Mouse (Mus musculus): ENCODE data around the gene Pagr1b. TPM values are rescaled to one million over a fixed set of nuclear protein-coding genes. Genes with fewer than 3 reads are reported as not detected.

Pagr1b gene
- total RNA-seq (2017): not detected in 2 replicates

- ATAC-seq (replicated peaks; ENCODE audit: low read depth, poor library complexity, severe bottlenecking): no peak
Observed at GRCm38 (mm10) chr7:127016481-127016485, at the start of gene Pagr1b. Gene Pagr1b, minus strand, starts transcription at chr7:127016484.

- ATAC-seq (replicated peaks; ENCODE audit: low read depth, poor library complexity, severe bottlenecking): no peak
Observed at GRCm38 (mm10) chr7:127065538-127065937, 49.3 kb upstream of the Pagr1b start.

- ATAC-seq (replicated peaks; ENCODE audit: low read depth, poor library complexity, severe bottlenecking): no peak
Observed at GRCm38 (mm10) chr7:127055026-127055585, 38.8 kb upstream of the Pagr1b start.

GRCm38 (mm10) chr7:127041851-127042672 lies 25.8 kb upstream of the Pagr1b start, which contains the start of gene Kif22:
Gene Kif22, minus strand, starts transcription at chr7:127042471.
- ATAC-seq (replicated peaks; ENCODE audit: low read depth, poor library complexity, severe bottlenecking): peak; percentile 98

GRCm38 (mm10) chr7:127031244-127031643 lies 15.0 kb upstream of the Pagr1b start:
- no peak for ATAC-seq (replicated peaks; ENCODE audit: low read depth, poor library complexity, severe bottlenecking)

- ATAC-seq (replicated peaks; ENCODE audit: low read depth, poor library complexity, severe bottlenecking): no peak
Observed at GRCm38 (mm10) chr7:127030172-127030571, 13.9 kb upstream of the Pagr1b start.

GRCm38 (mm10) chr7:127027885-127028284 lies 11.6 kb upstream of the Pagr1b start:
- no peak for ATAC-seq (replicated peaks; ENCODE audit: low read depth, poor library complexity, severe bottlenecking)

GRCm38 (mm10) chr7:127026984-127027726 lies 10.9 kb upstream of the Pagr1b start, which contains the start of gene Maz:
Gene Maz, minus strand, starts transcription at chr7:127027037.
- ATAC-seq (replicated peaks; ENCODE audit: low read depth, poor library complexity, severe bottlenecking): peak; percentile 77

GRCm38 (mm10) chr7:127026616-127026983 lies 10.3 kb upstream of the Pagr1b start:
- ATAC-seq (replicated peaks; ENCODE audit: low read depth, poor library complexity, severe bottlenecking): no peak

GRCm38 (mm10) chr7:127026161-127026600 lies 9.9 kb upstream of the Pagr1b start:
- ATAC-seq (replicated peaks; ENCODE audit: low read depth, poor library complexity, severe bottlenecking): no peak; the same call in 1 of the 2 replicates

- no peak for ATAC-seq (replicated peaks; ENCODE audit: low read depth, poor library complexity, severe bottlenecking)
Observed at GRCm38 (mm10) chr7:127025556-127026160, 9.4 kb upstream of the Pagr1b start.

GRCm38 (mm10) chr7:127024755-127025555 lies 8.7 kb upstream of the Pagr1b start:
- ATAC-seq (replicated peaks; ENCODE audit: low read depth, poor library complexity, severe bottlenecking): peak; percentile 26

GRCm38 (mm10) chr7:127023896-127024690 lies 7.8 kb upstream of the Pagr1b start:
- no peak for ATAC-seq (replicated peaks; ENCODE audit: low read depth, poor library complexity, severe bottlenecking)

- ATAC-seq (replicated peaks; ENCODE audit: low read depth, poor library complexity, severe bottlenecking): no peak
Observed at GRCm38 (mm10) chr7:127023272-127023691, 7.0 kb upstream of the Pagr1b start.

- ATAC-seq (replicated peaks; ENCODE audit: low read depth, poor library complexity, severe bottlenecking): no peak
Observed at GRCm38 (mm10) chr7:127022528-127023271, 6.4 kb upstream of the Pagr1b start.

GRCm38 (mm10) chr7:127021563-127022527 lies 5.6 kb upstream of the Pagr1b start:
- ATAC-seq (replicated peaks; ENCODE audit: low read depth, poor library complexity, severe bottlenecking): no peak

GRCm38 (mm10) chr7:127020901-127021562 lies 4.7 kb upstream of the Pagr1b start, which contains the start of the genes Gm42742 and Prrt2:
Gene Gm42742, minus strand, starts transcription at chr7:127021097.
Gene Prrt2, minus strand, starts transcription at chr7:127021211.
- 0 out of 2 replicates have a peak, but pooled peaks have one; percentile 3 for ATAC-seq (replicated peaks; ENCODE audit: low read depth, poor library complexity, severe bottlenecking)

Data from common myeloid progenitor, adult 5-6 weeks (primary cell).